Mouse (Mus musculus) B cell, adult 2 months (primary cell): ENCODE data around the gene Aox1.

Source experiments
- DNase-seq, 2 experiments: peaks; one replicate each; pipeline ENCODE4 v3.0.0; 2022

Aox1 gene

DNA sequence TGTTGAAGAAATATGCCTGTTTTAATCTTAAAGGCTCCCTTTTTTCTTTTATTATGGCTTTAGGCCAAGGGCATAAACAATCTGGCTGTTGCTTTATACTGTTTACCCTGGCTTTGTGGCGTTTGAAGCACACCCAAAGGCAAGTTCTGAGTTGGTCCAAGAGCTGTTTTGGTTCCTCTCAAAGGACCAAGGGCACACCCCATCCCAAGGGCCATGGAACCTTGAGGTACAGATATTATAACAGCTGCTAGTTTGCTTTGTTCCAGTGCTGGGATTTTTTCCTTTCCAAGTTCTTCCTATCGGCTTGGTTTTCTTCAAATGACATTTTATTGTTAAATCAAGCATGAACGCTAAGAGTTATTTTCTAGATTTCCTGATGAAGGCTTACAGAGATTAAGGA, 35.9 kb downstream of the Aox1 start:
- DNase-seq = no peak

- DNase-seq = no peak
Observed at GRCm38 (mm10) chr1:58069181-58069580, 39.5 kb downstream of the Aox1 start.

GRCm38 (mm10) chr1:58070091-58070490, 40.4 kb downstream of the Aox1 start:
- DNase-seq = no peak

- DNase-seq = no peak
Observed at GRCm38 (mm10) chr1:58071006-58071405, 41.3 kb downstream of the Aox1 start.

DNA sequence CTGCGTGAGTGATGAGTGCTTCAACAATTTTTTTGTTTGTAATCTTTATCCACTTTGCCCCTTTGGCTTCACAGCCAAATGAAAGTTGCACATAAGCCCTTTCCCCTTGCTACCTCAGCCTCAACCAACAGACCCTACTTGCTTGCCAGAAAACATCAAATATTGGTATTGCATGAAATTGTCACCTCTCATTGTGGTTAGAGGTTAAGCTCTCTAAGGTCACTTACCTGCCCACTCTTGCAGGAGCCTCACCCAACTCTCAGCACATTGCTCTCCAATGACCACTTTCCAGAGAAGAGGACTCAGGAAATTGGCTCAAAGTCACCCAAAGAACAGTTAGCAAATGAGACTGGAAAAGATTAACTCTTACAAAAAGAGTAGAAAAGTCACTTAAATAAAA, 41.8 kb downstream of the Aox1 start:
- DNase-seq = no peak

GRCm38 (mm10) chr1:58072416-58072815, 42.7 kb downstream of the Aox1 start:
- no peak for DNase-seq

- DNase-seq = no peak
Observed at GRCm38 (mm10) chr1:58072991-58073730, 43.4 kb downstream of the Aox1 start.

DNA sequence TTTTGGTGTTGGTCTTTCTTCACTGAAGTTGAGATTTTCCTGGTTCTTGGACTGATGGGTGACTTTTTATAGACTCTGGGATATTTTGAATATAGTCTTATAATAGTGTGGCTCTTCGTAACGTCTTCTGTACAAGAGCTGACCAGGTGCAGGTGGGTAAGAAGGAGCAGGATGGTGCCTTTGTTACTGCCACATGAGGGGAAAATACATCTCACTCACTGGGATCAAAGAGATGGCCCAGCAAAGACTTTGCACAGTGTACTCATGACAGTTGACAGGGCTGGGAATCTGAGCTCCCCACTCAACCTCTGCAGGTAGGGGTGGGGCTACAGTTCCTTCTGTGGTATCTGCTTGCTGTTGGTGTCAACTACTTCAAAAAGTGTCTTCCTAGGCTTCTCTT, 44.5 kb downstream of the Aox1 start:
- DNase-seq = no peak

GRCm38 (mm10) chr1:58077882-58078281, 48.2 kb downstream of the Aox1 start:
- DNase-seq = no peak

GRCm38 (mm10) chr1:58078390-58078789, 48.7 kb downstream of the Aox1 start:
- no peak for DNase-seq

- no peak for DNase-seq
Observed at GRCm38 (mm10) chr1:58079689-58080088, 50.0 kb downstream of the Aox1 start.

GRCm38 (mm10) chr1:58080446-58080845, 50.7 kb downstream of the Aox1 start:
- DNase-seq = no peak

GRCm38 (mm10) chr1:58081356-58081755, 51.6 kb downstream of the Aox1 start:
- no peak for DNase-seq

GRCm38 (mm10) chr1:58089316-58089715, 59.6 kb downstream of the Aox1 start:
- DNase-seq = no peak

DNA sequence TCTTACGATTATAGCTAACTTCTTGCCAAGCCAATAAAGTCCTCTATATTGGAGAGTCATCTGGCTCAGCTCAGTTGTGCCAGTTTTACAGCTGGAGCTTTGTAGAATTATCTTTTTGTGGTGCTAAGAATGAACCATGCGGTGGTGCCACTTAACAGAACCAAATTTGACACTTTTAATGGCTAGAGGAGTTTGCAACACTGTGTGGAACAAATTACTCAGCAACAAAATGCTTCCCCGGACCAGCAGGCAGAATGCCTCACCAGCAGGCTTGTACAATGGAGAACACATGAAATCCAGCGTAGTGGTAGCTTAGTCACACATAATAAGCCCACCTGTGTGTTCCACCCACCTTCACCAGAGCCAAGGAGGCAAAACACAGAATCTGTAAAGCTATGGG, 60.5 kb downstream of the Aox1 start:
- DNase-seq = no peak

GRCm38 (mm10) chr1:58091213-58091612, 61.5 kb downstream of the Aox1 start:
- DNase-seq = no peak

DNA sequence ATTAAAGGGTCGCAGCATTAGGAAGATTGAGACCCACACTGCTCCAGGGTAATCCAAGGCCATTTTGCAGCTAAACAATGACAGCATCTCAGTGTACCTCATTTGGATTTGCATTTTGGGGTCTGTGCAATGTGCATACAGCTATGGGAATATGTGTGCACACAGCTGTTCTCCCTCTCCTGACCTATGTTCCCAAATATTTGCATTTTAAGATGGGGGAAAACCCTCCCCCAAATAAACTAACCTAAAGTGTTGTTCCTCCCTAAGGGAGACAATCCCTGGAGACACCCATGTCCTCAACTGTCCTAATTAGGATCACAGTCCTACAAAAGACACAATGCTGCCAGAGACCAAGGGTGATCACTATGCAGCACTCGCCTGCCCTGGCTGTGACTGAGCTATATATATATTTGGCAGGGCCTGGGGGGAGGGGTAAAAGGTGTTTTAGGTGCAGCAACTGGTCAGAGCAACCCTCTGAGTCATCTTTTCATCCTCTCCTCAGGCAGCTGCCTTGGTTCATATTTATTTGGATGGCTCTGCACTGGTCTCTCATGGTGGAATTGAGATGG, 62.3 kb downstream of the Aox1 start:
- no peak for DNase-seq

- no peak for DNase-seq
Observed at GRCm38 (mm10) chr1:58097338-58097737, 67.6 kb downstream of the Aox1 start.

DNA sequence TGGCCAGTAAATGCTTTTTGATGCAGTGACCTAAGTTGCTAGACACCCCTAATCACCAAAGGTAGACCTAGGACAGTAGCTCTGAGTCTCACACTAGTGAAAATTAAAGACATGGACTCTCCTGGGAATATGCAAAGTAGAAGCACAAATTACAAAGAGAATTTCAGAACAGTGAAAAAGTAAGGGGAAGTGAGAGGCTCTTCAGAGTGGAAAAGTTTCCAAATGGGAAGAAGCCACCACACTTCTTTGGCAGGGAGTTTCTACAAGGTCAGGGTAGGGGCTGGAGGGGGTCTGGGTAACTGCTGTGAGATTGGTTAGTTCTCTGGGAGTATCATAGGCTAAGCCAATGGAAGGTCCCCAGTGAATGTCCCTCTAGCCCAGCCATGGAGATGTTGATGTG, 69.4 kb downstream of the Aox1 start:
- DNase-seq = no peak

GRCm38 (mm10) chr1:58101531-58102146, 71.9 kb downstream of the Aox1 start:
- no peak for DNase-seq

- no peak for DNase-seq
Observed at GRCm38 (mm10) chr1:58102494-58102893, 72.8 kb downstream of the Aox1 start.

GRCm38 (mm10) chr1:58105685-58106084, 76.0 kb downstream of the Aox1 start:
- no peak for DNase-seq

- no peak for DNase-seq
Observed at GRCm38 (mm10) chr1:58107066-58107465, 77.3 kb downstream of the Aox1 start.

GRCm38 (mm10) chr1:58110241-58110640, 80.5 kb downstream of the Aox1 start:
- no peak for DNase-seq
